Mouse (Mus musculus) hindbrain, embryonic 15.5 days (tissue): Measurements from ENCODE around the gene Gimap1. TPM values are rescaled to one million over a fixed set of nuclear protein-coding genes. Genes with fewer than 3 reads are reported as not detected.
A peak's percentile ranks its signal among the peaks of the same experiment; 100 is the strongest.

ENCODE experiments used
- ATAC-seq: fragments of 200-750 bp; cut with Nextera tagmentation; 2 replicates; pipeline ENCODE4 v1.8.0; 2017; ENCODE audit warnings: low read depth, moderate number of reproducible peaks, moderate TSS enrichment; ENCODE audit not compliant: low FRiP score
- H3K27ac ChIP-seq: fragments of 300-500 bp; sonication (generic); replicated peaks from 2 replicates; pipeline ENCODE4 v1.5.1; 2015; ENCODE audit warnings: mild to moderate bottlenecking, inconsistent platforms
- H3K27me3 ChIP-seq: fragments of 300-500 bp; sonication (generic); 2 replicates; pipeline ENCODE4 v1.6.1; 2015; ENCODE audit warnings: control low read depth, inconsistent platforms
- H3K36me3 ChIP-seq: fragments of 300-500 bp; sonication (generic); 2 replicates; pipeline ENCODE4 v1.6.1; 2015; ENCODE audit warnings: control low read depth, inconsistent platforms
- H3K4me1 ChIP-seq: fragments of 300-500 bp; sonication (generic); replicated peaks from 2 replicates; pipeline ENCODE4 v1.6.1; 2015; ENCODE audit warnings: control low read depth, inconsistent platforms
- H3K4me2 ChIP-seq: fragments of 300-500 bp; sonication (generic); 2 replicates; pipeline ENCODE4 v1.6.1; 2015; ENCODE audit warnings: moderate library complexity, mild to moderate bottlenecking, inconsistent platforms
- H3K4me3 ChIP-seq: fragments of 300-500 bp; sonication (generic); 2 replicates; pipeline ENCODE4 v1.5.1; 2015; ENCODE audit warnings: mild to moderate bottlenecking, inconsistent platforms
- H3K9ac ChIP-seq: fragments of 300-500 bp; sonication (generic); 2 replicates; pipeline ENCODE4 v1.6.1; 2015; ENCODE audit warnings: inconsistent platforms
- H3K9me3 ChIP-seq: fragments of 300-500 bp; sonication (generic); 2 replicates; pipeline ENCODE4 v1.6.1; 2016; ENCODE audit warnings: control low read depth, inconsistent platforms
- WGBS: fragments of 180-500 bp; shearing (Covaris S2); methylation state at CpG from one replicate; pipeline ENCODE4 v1.1.7; 2015; 5-methylcytosine and 5-hydroxymethylcytosine counted together
- polyA plus RNA-seq: library from polyadenylated mRNA; unstranded; fragments of >200 nt; fragmentation: Nextera tagmentation; extraction: Ambion mirVana; gene quantifications from 2 replicates; pipeline ENCODE4 v1.2.1, GENCODE M21; 2015

Gimap1 gene
- polyA plus RNA-seq, 1 experiment from 2014 or later = 6.5 TPM

- no peak overlapping the region for H3K9ac ChIP-seq
- H3K27me3 ChIP-seq = no peaks in the 10 kb centered on the region
- ATAC-seq = peak; percentile 79
- 10% methylated on average over 8 of the region's 8 CpGs for WGBS
- no peaks in the 10 kb centered on the region; the same call in 1 of the 2 replicates for H3K4me1 ChIP-seq
- H3K9me3 ChIP-seq = no peaks in the 10 kb centered on the region
- H3K4me2 ChIP-seq = no peak overlapping the region
- no peak overlapping the region for H3K27ac ChIP-seq
- H3K4me3 ChIP-seq = no peak overlapping the region
- no peaks in the 10 kb centered on the region for H3K36me3 ChIP-seq
These were observed 33.2 kb downstream of the Gimap1 start for GRCm38 (mm10) chr6:48772030-48772429.

- WGBS = 96% methylated on average over 1 of the region's 1 CpGs
- Histone ChIP-seq H3K9me3 (no peaks in the 10 kb centered on the region), H3K36me3 (no peaks in the 10 kb centered on the region), H3K9ac (no peak overlapping the region), H3K4me1 (no peaks in the 10 kb centered on the region), H3K4me3 (no peak overlapping the region), H3K27ac (no peak overlapping the region), H3K4me2 (no peak overlapping the region), H3K27me3 (no peaks in the 10 kb centered on the region)
- ATAC-seq = no peak
These were observed 45.6 kb downstream of the Gimap1 start for GRCm38 (mm10) chr6:48784406-48784805.

DNA sequence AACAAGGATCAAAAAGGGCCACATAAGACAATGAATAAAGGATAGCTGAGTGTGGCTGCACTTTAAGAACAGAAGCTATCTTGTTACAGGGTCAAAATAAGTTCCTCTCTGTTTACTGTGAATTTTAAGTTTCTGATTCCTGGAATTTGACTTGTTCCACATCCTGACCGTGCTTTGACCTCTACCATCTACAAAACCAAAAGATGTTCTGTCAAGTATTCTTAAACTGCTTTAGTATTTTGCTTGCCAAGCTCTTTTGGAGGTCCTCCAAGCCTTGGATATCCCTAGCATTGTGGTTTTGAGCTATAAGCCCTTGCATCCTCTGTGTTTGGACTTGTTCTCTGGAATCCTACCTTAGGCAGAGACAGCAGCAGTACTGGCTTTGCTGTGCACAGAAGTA lies 46.3 kb downstream of the Gimap1 start:
- Histone ChIP-seq H3K4me2 (no peak overlapping the region), H3K4me1 (no peaks in the 10 kb centered on the region), H3K36me3 (no peaks in the 10 kb centered on the region), H3K27ac (no peak overlapping the region), H3K9ac (no peak overlapping the region), H3K27me3 (no peaks in the 10 kb centered on the region), H3K4me3 (no peak overlapping the region), H3K9me3 (no peaks in the 10 kb centered on the region)
- ATAC-seq = no peak
- 76% methylated on average over 1 of the region's 1 CpGs for WGBS

- Histone ChIP-seq H3K9me3 (no peaks in the 10 kb centered on the region), H3K4me2 (no peak overlapping the region), H3K36me3 (no peaks in the 10 kb centered on the region), H3K4me3 (no peak overlapping the region), H3K4me1 (no peaks in the 10 kb centered on the region), H3K9ac (no peak overlapping the region), H3K27me3 (no peaks in the 10 kb centered on the region), H3K27ac (no peak overlapping the region)
- no peak for ATAC-seq
- 80% methylated on average over 2 of the region's 2 CpGs for WGBS
These were observed 46.7 kb downstream of the Gimap1 start for GRCm38 (mm10) chr6:48785601-48786000.

DNA sequence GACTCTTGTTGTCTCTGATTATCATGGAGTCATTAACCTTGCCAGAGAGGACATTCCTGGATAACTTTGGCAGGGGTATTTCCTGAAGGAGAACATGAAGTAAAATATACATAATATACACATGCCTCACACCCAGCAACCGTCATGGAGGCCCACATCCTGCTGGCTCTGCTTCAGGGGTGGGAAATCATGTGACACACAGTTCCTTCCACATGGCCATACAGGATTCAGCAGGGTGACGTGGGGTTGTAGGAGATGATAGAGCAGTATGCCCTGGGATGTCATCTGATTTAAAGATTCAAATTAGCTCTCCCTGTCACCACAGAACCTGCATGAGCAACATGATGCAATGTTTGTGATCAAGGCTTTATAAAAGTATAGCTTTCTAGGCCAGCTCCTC lies 49.0 kb downstream of the Gimap1 start:
- ATAC-seq = no peak
- Histone ChIP-seq H3K4me2 (no peak overlapping the region), H3K4me3 (no peak overlapping the region), H3K27ac (no peak overlapping the region), H3K4me1 (no peaks in the 10 kb centered on the region), H3K27me3 (no peaks in the 10 kb centered on the region), H3K36me3 (no peaks in the 10 kb centered on the region), H3K9me3 (no peaks in the 10 kb centered on the region), H3K9ac (no peak overlapping the region)
- 78% methylated on average over 2 of the region's 2 CpGs for WGBS

Other genes starting within 250 kb of the Gimap1 start
- gene Atp6v0e2, start 201.4 kb upstream of the Gimap1 start, polyA plus RNA-seq = 296 and 311 TPM in 2 replicates
- gene Lrrc61, start 184.3 kb upstream of the Gimap1 start, polyA plus RNA-seq = 24.8 and 29.2 TPM in 2 replicates
- 5.1 and 7.6 TPM in 2 replicates for gene Rarres2, start 166.3 kb upstream of the Gimap1 start, polyA plus RNA-seq
- not detected in 2 replicates for gene Gm45021, start 149.4 kb upstream of the Gimap1 start, polyA plus RNA-seq
- gene Repin1, start 145.2 kb upstream of the Gimap1 start, polyA plus RNA-seq = 44.3 and 46.1 TPM in 2 replicates
- 1.0 TPM in 1 of 2 replicates, not detected in the other for gene Gm44965, start 145.1 kb upstream of the Gimap1 start, polyA plus RNA-seq
- 13.5 and 14.5 TPM in 2 replicates for gene Zfp775, start 137.0 kb upstream of the Gimap1 start, polyA plus RNA-seq
- 26.4 and 27.1 TPM in 2 replicates for gene AI854703, start 112.3 kb upstream of the Gimap1 start, polyA plus RNA-seq
- 0.56 TPM in 2 replicates for gene Gimap8, start 91.8 kb upstream of the Gimap1 start, polyA plus RNA-seq
- 1.6 and 1.7 TPM in 2 replicates for gene Gimap9, start 62.9 kb upstream of the Gimap1 start, polyA plus RNA-seq
- gene Gimap4, start 54.5 kb upstream of the Gimap1 start, polyA plus RNA-seq = 1.1 and 1.4 TPM in 2 replicates
- gene Gimap6, start 30.8 kb upstream of the Gimap1 start, polyA plus RNA-seq = 7.5 and 7.9 TPM in 2 replicates
- gene Gm28053, start 20.4 kb upstream of the Gimap1 start, polyA plus RNA-seq = 0.66 and 1.1 TPM in 2 replicates
- not detected in 2 replicates for gene Gimap7, start 20.4 kb upstream of the Gimap1 start, polyA plus RNA-seq
- 1.2 and 2.3 TPM in 2 replicates for gene Gimap5, start 7.1 kb downstream of the Gimap1 start, polyA plus RNA-seq
- not detected in 2 replicates for gene Gimap3, start 31.8 kb downstream of the Gimap1 start, polyA plus RNA-seq
- gene Tmem176a, start 101.9 kb downstream of the Gimap1 start, polyA plus RNA-seq = 23.0 and 27.2 TPM in 2 replicates
- 111 and 139 TPM in 2 replicates for gene Tmem176b, start 102.4 kb downstream of the Gimap1 start, polyA plus RNA-seq
- not detected in 2 replicates for gene Aoc1, start 133.8 kb downstream of the Gimap1 start, polyA plus RNA-seq
- not detected in 2 replicates for gene 1600015I10Rik, start 190.8 kb downstream of the Gimap1 start, polyA plus RNA-seq
- not detected in 2 replicates for gene Doxl2, start 235.9 kb downstream of the Gimap1 start, polyA plus RNA-seq
- gene Svs1, start 247.8 kb downstream of the Gimap1 start, polyA plus RNA-seq = not detected in 2 replicates